Mouse (Mus musculus): ENCODE measurements around the gene Adamts13. TPM values are rescaled to one million over a fixed set of nuclear protein-coding genes. Genes with fewer than 3 reads are reported as not detected.

Gene Adamts13
- polyA plus RNA-seq, 1 experiment from 2014 or later, result not detected

GRCm38 (mm10) chr2:26984179-26984578 is 11.0 kb downstream of the Adamts13 start:
- no peaks in the 10 kb centered on the region for H3K27me3 ChIP-seq
- H3K4me3 ChIP-seq, result no peak overlapping the region
- no peaks in the 10 kb centered on the region for H3K9me3 ChIP-seq
- ATAC-seq (ENCODE audit: low read depth), result no peak
- H3K27ac ChIP-seq (replicated peaks), result no peak overlapping the region
- WGBS, result 74% methylated on average over 2 of the region's 2 CpGs
- no peaks in the 10 kb centered on the region for H3K36me3 ChIP-seq
- no peak overlapping the region for H3K4me2 ChIP-seq
- no peaks in the 10 kb centered on the region for H3K4me1 ChIP-seq (replicated peaks)
- H3K9ac ChIP-seq, result no peak overlapping the region

- H3K36me3 ChIP-seq, result no peaks in the 10 kb centered on the region
- 86% methylated on average over 5 of the region's 5 CpGs for WGBS
- no peak overlapping the region for H3K4me3 ChIP-seq
- no peak overlapping the region for H3K27ac ChIP-seq (replicated peaks)
- H3K9ac ChIP-seq, result no peak overlapping the region
- no peaks in the 10 kb centered on the region for H3K4me1 ChIP-seq (replicated peaks)
- no peak for ATAC-seq (ENCODE audit: low read depth)
- H3K9me3 ChIP-seq, result no peaks in the 10 kb centered on the region
- no peaks in the 10 kb centered on the region for H3K27me3 ChIP-seq
- no peak overlapping the region for H3K4me2 ChIP-seq
Measured at GRCm38 (mm10) chr2:26984640-26985039, 11.4 kb downstream of the Adamts13 start.

GRCm38 (mm10) chr2:26993936-26994335 is 20.7 kb downstream of the Adamts13 start:
- no peaks in the 10 kb centered on the region for H3K9me3 ChIP-seq
- H3K4me1 ChIP-seq (replicated peaks), result no peaks in the 10 kb centered on the region
- H3K4me3 ChIP-seq, result no peak overlapping the region
- no peaks in the 10 kb centered on the region for H3K27me3 ChIP-seq
- H3K4me2 ChIP-seq, result no peak overlapping the region
- 81% methylated on average over 3 of the region's 3 CpGs for WGBS
- no peak overlapping the region for H3K27ac ChIP-seq (replicated peaks)
- ATAC-seq (ENCODE audit: low read depth), result no peak
- no peaks in the 10 kb centered on the region for H3K36me3 ChIP-seq
- no peak overlapping the region for H3K9ac ChIP-seq

GRCm38 (mm10) chr2:26997498-26997897 is 24.3 kb downstream of the Adamts13 start:
- H3K4me1 ChIP-seq (replicated peaks), result no peaks in the 10 kb centered on the region
- H3K27ac ChIP-seq (replicated peaks), result no peak overlapping the region
- WGBS, result 67% methylated on average over 1 of the region's 1 CpGs
- H3K9ac ChIP-seq, result no peak overlapping the region
- no peak overlapping the region for H3K4me2 ChIP-seq
- H3K9me3 ChIP-seq, result no peaks in the 10 kb centered on the region
- no peaks in the 10 kb centered on the region for H3K27me3 ChIP-seq
- H3K36me3 ChIP-seq, result no peaks in the 10 kb centered on the region
- no peak overlapping the region for H3K4me3 ChIP-seq
- ATAC-seq (ENCODE audit: low read depth), result no peak

GRCm38 (mm10) chr2:26997993-26998392 is 24.8 kb downstream of the Adamts13 start:
- no peak for ATAC-seq (ENCODE audit: low read depth)

GRCm38 (mm10) chr2:27006255-27006654 is 33.0 kb downstream of the Adamts13 start:
- no peak overlapping the region for H3K9ac ChIP-seq
- H3K9me3 ChIP-seq, result no peaks in the 10 kb centered on the region
- ATAC-seq (ENCODE audit: low read depth), result no peak
- 67% methylated on average over 4 of the region's 4 CpGs for WGBS
- H3K4me3 ChIP-seq, result no peak overlapping the region
- H3K4me2 ChIP-seq, result no peak overlapping the region
- H3K4me1 ChIP-seq (replicated peaks), result peaks cover 17% of the 10 kb centered on the region
- no peak overlapping the region for H3K27ac ChIP-seq (replicated peaks)
- no peaks in the 10 kb centered on the region for H3K36me3 ChIP-seq
- no peaks in the 10 kb centered on the region for H3K27me3 ChIP-seq

More at GRCm38 (mm10) chr2:26997993-26998392, 24.8 kb downstream of the Adamts13 start:
- WGBS, result 93% methylated on average over 7 of the region's 7 CpGs
- Histone ChIP-seq H3K9ac (no peak overlapping the region), H3K27me3 (no peaks in the 10 kb centered on the region), H3K36me3 (no peaks in the 10 kb centered on the region), H3K4me2 (no peak overlapping the region), H3K4me3 (no peak overlapping the region), H3K27ac (replicated peaks) (no peak overlapping the region), H3K9me3 (no peaks in the 10 kb centered on the region), H3K4me1 (replicated peaks) (no peaks in the 10 kb centered on the region)

- Histone ChIP-seq H3K4me1 (replicated peaks) (peaks cover 28% of the 10 kb centered on the region), H3K27ac (replicated peaks) (no peak overlapping the region), H3K9ac (no peak overlapping the region), H3K27me3 (no peaks in the 10 kb centered on the region), H3K36me3 (no peaks in the 10 kb centered on the region), H3K4me3 (no peak overlapping the region), H3K4me2 (no peak overlapping the region), H3K9me3 (no peaks in the 10 kb centered on the region)
- ATAC-seq (ENCODE audit: low read depth), result no peak
- WGBS, result 75% methylated on average over 7 of the region's 7 CpGs
Measured at GRCm38 (mm10) chr2:27007701-27008100, 34.5 kb downstream of the Adamts13 start.

- Histone ChIP-seq H3K9ac (peak within 1 kb of the TSS; percentile 96), H3K9me3 (no peaks in the 10 kb centered on the region), H3K4me2 (peak within 1 kb of the TSS; percentile 95), H3K27ac (replicated peaks) (peak within 1 kb of the TSS; percentile 91), H3K27me3 (no peaks in the 10 kb centered on the region), H3K36me3 (peaks cover 17% of the 10 kb centered on the region), H3K4me3 (peak within 1 kb of the TSS; percentile 86), H3K4me1 (replicated peaks) (peaks cover 28% of the 10 kb centered on the region)
- peak; percentile 95 for ATAC-seq (ENCODE audit: low read depth)
- under 1% methylated on average over 41 of the region's 43 CpGs for WGBS
Measured at GRCm38 (mm10) chr2:27009714-27010244, 36.6 kb downstream of the Adamts13 start, which contains the start of gene Cacfd1. TSS of gene Cacfd1 (plus strand) at chr2:27009926.

GRCm38 (mm10) chr2:27017802-27018201 is 44.6 kb downstream of the Adamts13 start:
- H3K4me2 ChIP-seq, result no peak overlapping the region
- H3K9ac ChIP-seq, result no peak overlapping the region
- no peaks in the 10 kb centered on the region for H3K27me3 ChIP-seq
- H3K36me3 ChIP-seq, result peaks cover 81% of the 10 kb centered on the region
- no peak overlapping the region for H3K27ac ChIP-seq (replicated peaks)
- no peak overlapping the region for H3K4me3 ChIP-seq
- WGBS, result 52% methylated on average over 5 of the region's 5 CpGs
- no peaks in the 10 kb centered on the region for H3K9me3 ChIP-seq
- no peaks in the 10 kb centered on the region for H3K4me1 ChIP-seq (replicated peaks)
- ATAC-seq (ENCODE audit: low read depth), result 0 out of 2 replicates have a peak, but pooled peaks have one; percentile 29

GRCm38 (mm10) chr2:27019530-27019929 is 46.3 kb downstream of the Adamts13 start:
- H3K36me3 ChIP-seq, result peaks cover 66% of the 10 kb centered on the region
- no peak for ATAC-seq (ENCODE audit: low read depth)

GRCm38 (mm10) chr2:27021103-27021502 is 47.9 kb downstream of the Adamts13 start:
- Histone ChIP-seq H3K27ac (replicated peaks) (no peak overlapping the region), H3K36me3 (peaks cover 50% of the 10 kb centered on the region), H3K4me3 (no peak overlapping the region), H3K4me1 (replicated peaks) (no peaks in the 10 kb centered on the region), H3K27me3 (no peaks in the 10 kb centered on the region), H3K9ac (no peak overlapping the region), H3K9me3 (no peaks in the 10 kb centered on the region), H3K4me2 (no peak overlapping the region)
- ATAC-seq (ENCODE audit: low read depth), result no peak
- 81% methylated on average over 1 of the region's 1 CpGs for WGBS

More at GRCm38 (mm10) chr2:27019530-27019929, 46.3 kb downstream of the Adamts13 start:
- Histone ChIP-seq H3K4me1 (replicated peaks) (no peaks in the 10 kb centered on the region), H3K4me3 (no peak overlapping the region), H3K27ac (replicated peaks) (no peak overlapping the region), H3K9ac (no peak overlapping the region), H3K9me3 (no peaks in the 10 kb centered on the region), H3K4me2 (no peak overlapping the region), H3K27me3 (no peaks in the 10 kb centered on the region)
- WGBS, result 96% methylated on average over 2 of the region's 2 CpGs

- no peak overlapping the region for H3K4me2 ChIP-seq
- H3K4me3 ChIP-seq, result no peak overlapping the region
- WGBS, result 81% methylated on average over 6 of the region's 6 CpGs
- H3K9me3 ChIP-seq, result no peaks in the 10 kb centered on the region
- H3K27me3 ChIP-seq, result no peaks in the 10 kb centered on the region
- H3K36me3 ChIP-seq, result peaks cover 36% of the 10 kb centered on the region
- ATAC-seq (ENCODE audit: low read depth), result no peak
- no peak overlapping the region for H3K27ac ChIP-seq (replicated peaks)
- H3K4me1 ChIP-seq (replicated peaks), result peaks cover 14% of the 10 kb centered on the region
- no peak overlapping the region for H3K9ac ChIP-seq
Measured at GRCm38 (mm10) chr2:27022612-27023011, 49.4 kb downstream of the Adamts13 start.

- Histone ChIP-seq H3K36me3 (peaks cover 21% of the 10 kb centered on the region), H3K27me3 (peaks cover 7% of the 10 kb centered on the region), H3K4me1 (replicated peaks) (peaks cover 22% of the 10 kb centered on the region), H3K27ac (replicated peaks) (no peak overlapping the region), H3K9ac (no peak overlapping the region), H3K9me3 (no peaks in the 10 kb centered on the region), H3K4me3 (no peak overlapping the region), H3K4me2 (no peak overlapping the region)
- ATAC-seq (ENCODE audit: low read depth), result no peak
- WGBS, result 86% methylated on average over 14 of the region's 14 CpGs
Measured at GRCm38 (mm10) chr2:27024136-27024535, 50.9 kb downstream of the Adamts13 start.

Data from neural tube, embryonic 13.5 days (tissue).